Mouse (Mus musculus): ENCODE data around the gene Src. TPM values are rescaled to one million over a fixed set of nuclear protein-coding genes. Genes with fewer than 3 reads are reported as not detected.

The Src gene
- polyA plus RNA-seq, 1 experiment from 2014 or later: 34.3 TPM

- Histone ChIP-seq H3K4me3 (replicated peaks; ENCODE audit: low read depth, low read length) (no peak overlapping the region), H3K4me2 (ENCODE audit: low read length) (no peak overlapping the region), H3K9ac (replicated peaks; ENCODE audit: low read length) (no peak overlapping the region), H3K36me3 (ENCODE audit: control insufficient read depth, insufficient read depth, low read length) (no peaks in the 10 kb centered on the region), H3K9me3 (ENCODE audit: control insufficient read depth, low read length) (no peaks in the 10 kb centered on the region), H3K27ac (replicated peaks; ENCODE audit: low read depth, low read length) (no peak overlapping the region), H3K4me1 (ENCODE audit: control insufficient read depth, insufficient read depth, low read length) (peaks cover 26% of the 10 kb centered on the region), H3K27me3 (ENCODE audit: control insufficient read depth, insufficient read depth, low read length) (no peaks in the 10 kb centered on the region)
- WGBS: 80% methylated on average over 4 of the region's 4 CpGs
- ATAC-seq (ENCODE audit: low FRiP score, low TSS enrichment) (no peak), DNase-seq (no peak)
Measured at GRCm38 (mm10) chr2:157420404-157420803, 2.2 kb downstream of the Src start.

DNA sequence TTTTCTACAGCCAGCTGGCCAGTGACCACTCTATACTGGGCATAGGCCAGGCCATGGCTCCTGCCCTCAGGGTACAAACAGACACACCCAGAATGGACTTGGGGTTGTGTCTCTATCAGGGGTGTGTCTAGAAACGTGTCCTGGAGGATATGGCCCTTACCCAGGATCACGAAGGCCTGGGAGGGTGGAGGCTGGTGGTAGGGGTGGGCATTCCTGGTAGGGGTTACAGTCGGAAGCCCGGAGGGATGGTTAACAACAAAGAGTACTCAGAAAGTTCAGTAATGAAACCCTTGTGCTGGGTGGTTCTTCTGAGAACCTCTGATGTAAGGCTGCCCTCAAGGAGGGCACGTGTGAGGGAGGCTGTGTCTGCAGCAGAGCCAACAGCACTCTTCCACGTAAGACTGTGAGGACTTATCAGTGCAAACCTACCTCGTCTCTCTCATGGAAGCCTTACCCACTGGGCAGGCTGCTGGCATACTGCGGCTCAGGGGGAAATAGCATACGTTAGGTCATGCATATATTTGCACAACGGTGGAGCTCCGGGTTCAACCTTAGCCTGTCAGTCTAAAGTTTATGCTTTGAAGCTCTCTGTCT lies 3.9 kb downstream of the Src start:
- no peaks in the 10 kb centered on the region for H3K36me3 ChIP-seq (ENCODE audit: control insufficient read depth, insufficient read depth, low read length)
- H3K4me1 ChIP-seq (ENCODE audit: control insufficient read depth, insufficient read depth, low read length): peaks cover 41% of the 10 kb centered on the region
- peak overlapping the region; percentile 95 for H3K27ac ChIP-seq (replicated peaks; ENCODE audit: low read depth, low read length)
- ATAC-seq (ENCODE audit: low FRiP score, low TSS enrichment) (no peak), DNase-seq (no peak)
- H3K9ac ChIP-seq (replicated peaks; ENCODE audit: low read length): no peak overlapping the region
- no peaks in the 10 kb centered on the region for H3K27me3 ChIP-seq (ENCODE audit: control insufficient read depth, insufficient read depth, low read length)
- H3K4me3 ChIP-seq (replicated peaks; ENCODE audit: low read depth, low read length): no peak overlapping the region
- no peak overlapping the region for H3K4me2 ChIP-seq (ENCODE audit: low read length)
- 79% methylated on average over 11 of the region's 11 CpGs for WGBS
- no peaks in the 10 kb centered on the region for H3K9me3 ChIP-seq (ENCODE audit: control insufficient read depth, low read length)

- no peak for ATAC-seq (ENCODE audit: low FRiP score, low TSS enrichment)
- H3K4me1 ChIP-seq (ENCODE audit: control insufficient read depth, insufficient read depth, low read length): peaks cover 47% of the 10 kb centered on the region
- H3K27me3 ChIP-seq (ENCODE audit: control insufficient read depth, insufficient read depth, low read length): no peaks in the 10 kb centered on the region
- H3K9me3 ChIP-seq (ENCODE audit: control insufficient read depth, low read length): no peaks in the 10 kb centered on the region
- peaks cover 6% of the 10 kb centered on the region; the same call in 1 of the 2 replicates for H3K36me3 ChIP-seq (ENCODE audit: control insufficient read depth, insufficient read depth, low read length)
- WGBS: 46% methylated on average over 11 of the region's 11 CpGs
- peak overlapping the region; percentile 84 for H3K4me3 ChIP-seq (replicated peaks; ENCODE audit: low read depth, low read length)
- peak overlapping the region; percentile 95 for H3K27ac ChIP-seq (replicated peaks; ENCODE audit: low read depth, low read length)
- peak overlapping the region; percentile 90 for H3K4me2 ChIP-seq (ENCODE audit: low read length)
- peak overlapping the region; percentile 99; the same call in 1 of the 2 replicates for H3K9ac ChIP-seq (replicated peaks; ENCODE audit: low read length)
- peak; percentile 31 for DNase-seq
Measured at GRCm38 (mm10) chr2:157422854-157423705, 4.8 kb downstream of the Src start.

DNA sequence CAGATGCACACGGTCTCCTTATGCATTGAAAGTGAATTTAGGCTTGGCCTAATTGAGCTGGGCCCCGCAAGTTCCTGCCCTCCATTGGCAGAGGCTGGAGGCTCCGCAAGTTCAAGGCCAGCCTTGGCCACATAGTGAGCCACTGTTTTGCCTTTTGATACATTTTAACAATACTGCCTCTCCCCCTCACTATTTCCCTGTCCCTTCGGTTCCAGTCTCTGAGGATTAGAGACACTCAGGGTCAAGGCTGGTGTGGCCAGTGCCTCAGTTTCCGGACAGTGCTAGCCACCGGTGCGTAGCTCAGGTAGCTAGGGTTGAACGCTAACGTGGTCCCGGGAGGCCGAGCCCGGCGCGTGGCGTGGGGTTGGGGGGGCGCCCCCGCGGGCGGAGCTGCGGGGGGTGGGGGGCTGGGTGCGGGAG lies 5.5 kb downstream of the Src start:
- WGBS: 8% methylated on average over 21 of the region's 21 CpGs
- H3K9me3 ChIP-seq (ENCODE audit: control insufficient read depth, low read length): no peaks in the 10 kb centered on the region
- H3K36me3 ChIP-seq (ENCODE audit: control insufficient read depth, insufficient read depth, low read length): peaks cover 13% of the 10 kb centered on the region
- H3K4me1 ChIP-seq (ENCODE audit: control insufficient read depth, insufficient read depth, low read length): peaks cover 41% of the 10 kb centered on the region
- ATAC-seq (ENCODE audit: low FRiP score, low TSS enrichment): peak; percentile 19; the same call in 1 of the 2 replicates
- peak overlapping the region; percentile 99 for H3K9ac ChIP-seq (replicated peaks; ENCODE audit: low read length)
- H3K4me3 ChIP-seq (replicated peaks; ENCODE audit: low read depth, low read length): peak overlapping the region; percentile 84
- H3K27ac ChIP-seq (replicated peaks; ENCODE audit: low read depth, low read length): peak overlapping the region; percentile 95
- peak overlapping the region; percentile 90 for H3K4me2 ChIP-seq (ENCODE audit: low read length)
- H3K27me3 ChIP-seq (ENCODE audit: control insufficient read depth, insufficient read depth, low read length): no peaks in the 10 kb centered on the region
- DNase-seq: peak; percentile 48

DNA sequence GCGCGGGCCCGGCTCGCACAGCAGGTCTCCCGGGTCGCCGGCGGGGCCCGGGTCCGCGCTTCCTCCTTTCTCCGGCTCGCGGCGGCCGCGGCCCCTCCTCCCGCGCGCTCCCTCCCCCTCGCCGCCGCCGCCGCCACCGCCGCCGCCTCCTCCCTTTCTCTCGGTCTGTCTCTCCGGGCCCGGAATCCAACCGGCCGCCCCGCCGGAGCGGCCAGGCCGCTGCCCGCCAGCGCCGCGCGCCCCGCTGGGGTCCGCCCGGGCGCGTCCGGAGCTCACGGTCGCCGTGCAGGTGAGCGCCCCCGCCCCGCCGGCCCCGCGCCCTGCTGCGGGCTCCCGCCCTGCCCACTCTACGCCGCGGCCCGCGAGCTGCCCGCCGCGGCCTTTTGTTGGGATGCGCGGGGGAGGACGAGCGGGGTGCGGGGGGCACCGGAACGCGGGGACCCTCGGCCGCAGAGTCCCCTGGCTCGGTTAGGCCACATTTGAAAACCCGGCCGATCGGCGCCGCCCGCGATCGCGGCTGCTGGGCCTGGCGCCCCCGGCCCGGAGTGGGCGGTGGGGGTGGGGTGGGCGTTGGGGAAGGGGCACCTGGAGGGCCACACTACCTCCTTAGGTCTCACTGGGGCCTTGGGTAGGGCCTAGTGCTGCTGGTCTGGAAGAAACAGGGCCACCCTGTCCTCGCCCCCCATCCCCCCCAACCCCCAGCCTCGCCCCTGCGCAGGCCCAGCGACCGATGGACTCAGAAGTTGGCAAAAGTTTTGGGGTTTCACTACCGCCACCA lies 6.1 kb downstream of the Src start:
- H3K27me3 ChIP-seq (ENCODE audit: control insufficient read depth, insufficient read depth, low read length): no peaks in the 10 kb centered on the region
- peak; percentile 35 for ATAC-seq (ENCODE audit: low FRiP score, low TSS enrichment)
- DNase-seq: peak; percentile 67

DNA sequence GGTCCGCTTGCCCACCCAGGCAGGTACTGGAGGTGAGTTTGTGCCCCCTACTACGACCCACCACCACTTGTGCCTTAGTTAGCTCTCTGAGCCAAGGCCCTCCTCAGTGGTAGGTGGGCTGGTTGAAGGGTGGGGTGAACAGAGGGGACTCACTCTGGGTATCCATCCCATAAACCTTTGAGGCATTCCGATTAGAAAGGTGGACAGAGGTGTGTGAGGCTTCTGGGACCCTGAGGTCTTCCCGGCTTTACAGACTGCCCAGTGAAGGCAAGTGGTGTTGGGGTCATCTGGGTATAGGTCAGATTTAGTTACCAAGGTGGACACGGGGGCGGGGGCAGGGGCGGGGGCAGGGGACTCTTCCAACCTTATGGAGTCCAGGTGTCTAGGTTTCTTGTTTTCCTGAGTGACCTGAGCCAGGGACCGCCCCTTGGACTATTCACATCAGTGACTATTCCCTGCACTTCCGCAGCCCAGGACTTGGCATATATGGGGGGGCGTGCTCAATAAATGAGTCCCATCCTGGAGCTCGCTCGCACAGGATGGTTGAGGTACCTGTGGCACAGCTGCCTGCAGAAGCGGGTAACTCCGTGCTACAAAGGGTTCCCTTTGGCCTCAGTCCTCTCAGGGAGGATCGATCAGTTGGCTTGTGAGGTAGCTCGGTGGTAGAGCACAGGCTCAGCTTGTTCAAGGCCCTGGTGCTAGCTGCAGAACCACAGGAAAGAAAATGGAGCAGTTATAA lies 6.8 kb downstream of the Src start:
- H3K9ac ChIP-seq (replicated peaks; ENCODE audit: low read length): peak overlapping the region; percentile 99
- DNase-seq (no peak), ATAC-seq (ENCODE audit: low FRiP score, low TSS enrichment) (0 out of 2 replicates have a peak, but pooled peaks have one; percentile 2)
- peak overlapping the region; percentile 95 for H3K27ac ChIP-seq (replicated peaks; ENCODE audit: low read depth, low read length)
- no peaks in the 10 kb centered on the region for H3K9me3 ChIP-seq (ENCODE audit: control insufficient read depth, low read length)
- WGBS: 68% methylated on average over 16 of the region's 16 CpGs
- H3K4me1 ChIP-seq (ENCODE audit: control insufficient read depth, insufficient read depth, low read length): peaks cover 39% of the 10 kb centered on the region
- peak overlapping the region; percentile 84 for H3K4me3 ChIP-seq (replicated peaks; ENCODE audit: low read depth, low read length)
- H3K4me2 ChIP-seq (ENCODE audit: low read length): peak overlapping the region; percentile 90
- no peaks in the 10 kb centered on the region for H3K27me3 ChIP-seq (ENCODE audit: control insufficient read depth, insufficient read depth, low read length)
- peaks cover 17% of the 10 kb centered on the region for H3K36me3 ChIP-seq (ENCODE audit: control insufficient read depth, insufficient read depth, low read length)

More for the DNA sequence above, 6.1 kb downstream of the Src start:
- Histone ChIP-seq H3K27ac (replicated peaks; ENCODE audit: low read depth, low read length) (peak overlapping the region; percentile 95), H3K36me3 (ENCODE audit: control insufficient read depth, insufficient read depth, low read length) (peaks cover 17% of the 10 kb centered on the region), H3K4me3 (replicated peaks; ENCODE audit: low read depth, low read length) (peak overlapping the region; percentile 84), H3K9me3 (ENCODE audit: control insufficient read depth, low read length) (no peaks in the 10 kb centered on the region), H3K4me1 (ENCODE audit: control insufficient read depth, insufficient read depth, low read length) (peaks cover 39% of the 10 kb centered on the region), H3K4me2 (ENCODE audit: low read length) (peak overlapping the region; percentile 90), H3K9ac (replicated peaks; ENCODE audit: low read length) (peak overlapping the region; percentile 99)
- under 1% methylated on average over 63 of the region's 98 CpGs for WGBS

DNA sequence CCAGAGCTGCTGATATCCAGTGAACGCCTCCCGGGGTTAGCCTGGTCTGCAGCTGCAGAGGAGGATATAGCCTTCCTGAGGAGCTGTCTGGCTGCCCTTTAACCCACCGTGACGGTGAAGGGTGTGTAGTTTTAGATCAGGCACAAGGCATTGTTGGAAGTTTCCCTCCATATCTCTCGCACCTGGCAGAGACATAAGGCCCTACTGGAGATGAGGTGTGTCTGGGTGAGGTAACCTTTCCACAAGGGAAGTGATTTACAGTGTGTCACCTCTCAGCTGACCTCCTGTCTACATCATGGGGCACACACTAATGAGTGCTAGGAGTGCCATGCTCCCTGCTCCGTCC lies 7.4 kb downstream of the Src start:
- H3K27me3 ChIP-seq (ENCODE audit: control insufficient read depth, insufficient read depth, low read length): no peaks in the 10 kb centered on the region
- H3K4me3 ChIP-seq (replicated peaks; ENCODE audit: low read depth, low read length): peak overlapping the region; percentile 84
- peaks cover 17% of the 10 kb centered on the region for H3K36me3 ChIP-seq (ENCODE audit: control insufficient read depth, insufficient read depth, low read length)
- no peak for DNase-seq
- WGBS: 80% methylated on average over 6 of the region's 6 CpGs
- no peaks in the 10 kb centered on the region for H3K9me3 ChIP-seq (ENCODE audit: control insufficient read depth, low read length)
- peaks cover 39% of the 10 kb centered on the region for H3K4me1 ChIP-seq (ENCODE audit: control insufficient read depth, insufficient read depth, low read length)
- peak overlapping the region; percentile 99; the same call in 1 of the 2 replicates for H3K9ac ChIP-seq (replicated peaks; ENCODE audit: low read length)
- H3K4me2 ChIP-seq (ENCODE audit: low read length): peak overlapping the region; percentile 90
- ATAC-seq (ENCODE audit: low FRiP score, low TSS enrichment): no peak
- H3K27ac ChIP-seq (replicated peaks; ENCODE audit: low read depth, low read length): 0 out of 2 replicates have a peak overlapping the region, but pooled peaks have one; percentile 95

GRCm38 (mm10) chr2:157426171-157426570 lies 7.9 kb downstream of the Src start:
- Histone ChIP-seq H3K4me2 (ENCODE audit: low read length) (peak overlapping the region; percentile 90), H3K27me3 (ENCODE audit: control insufficient read depth, insufficient read depth, low read length) (no peaks in the 10 kb centered on the region), H3K4me3 (replicated peaks; ENCODE audit: low read depth, low read length) (no peak overlapping the region), H3K4me1 (ENCODE audit: control insufficient read depth, insufficient read depth, low read length) (peaks cover 42% of the 10 kb centered on the region), H3K27ac (replicated peaks; ENCODE audit: low read depth, low read length) (no peak overlapping the region; the same call in 1 of the 2 replicates), H3K36me3 (ENCODE audit: control insufficient read depth, insufficient read depth, low read length) (peaks cover 17% of the 10 kb centered on the region), H3K9ac (replicated peaks; ENCODE audit: low read length) (0 out of 2 replicates have a peak overlapping the region, but pooled peaks have one; percentile 23), H3K9me3 (ENCODE audit: control insufficient read depth, low read length) (no peaks in the 10 kb centered on the region)
- ATAC-seq (ENCODE audit: low FRiP score, low TSS enrichment) (no peak), DNase-seq (no peak)
- WGBS: 76% methylated on average over 6 of the region's 6 CpGs
